Mouse (Mus musculus): ENCODE results near the gene Kcnj12. TPM values are rescaled to one million over a fixed set of nuclear protein-coding genes. Genes with fewer than 3 reads are reported as not detected.

Kcnj12 gene
- polyA plus RNA-seq, 1 experiment: 0.06 TPM

DNA sequence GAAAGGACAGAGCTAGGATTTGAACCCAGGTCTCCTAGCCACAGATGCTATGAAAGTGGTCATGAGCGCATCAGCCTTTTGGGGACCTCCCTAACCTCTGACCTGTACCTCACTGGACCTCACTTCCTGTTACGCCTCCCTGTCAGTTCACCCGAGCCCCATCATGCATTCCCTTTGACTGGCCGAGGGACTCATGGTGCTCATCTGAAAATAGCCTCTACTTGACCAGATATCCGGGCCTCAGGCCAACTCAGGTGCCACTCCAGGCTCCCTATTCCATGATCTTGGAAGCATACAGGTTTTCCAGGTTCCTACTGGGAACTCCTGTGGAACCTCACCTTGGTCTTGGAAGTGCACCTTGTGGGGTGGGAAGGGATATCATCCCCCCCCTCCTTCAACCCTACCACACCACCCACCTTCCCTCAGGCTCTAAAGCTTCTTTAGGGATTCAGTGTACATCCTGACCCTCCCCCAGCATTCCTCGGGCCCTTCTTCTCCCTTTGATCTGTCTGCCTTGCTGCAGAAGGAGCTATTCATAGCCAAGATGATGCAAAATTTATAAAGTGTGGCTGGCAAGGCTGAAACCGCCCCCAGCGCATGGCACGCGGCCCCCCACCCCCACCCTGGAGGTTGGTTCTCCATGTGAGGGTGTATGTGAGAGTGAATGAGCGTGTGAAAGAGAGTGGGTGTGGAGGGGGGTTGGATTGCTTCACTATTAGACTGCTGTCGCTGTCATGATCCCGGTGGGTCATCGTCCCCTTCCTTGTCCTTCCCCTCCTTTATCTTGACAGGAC lies 40.5 kb upstream of the Kcnj12 start:
- no peak for DNase-seq (ENCODE audit: low read depth in 1 of 2, low spot score in 2 of 2)
- H3K4me1 ChIP-seq (ENCODE audit: control insufficient read depth, insufficient read depth, insufficient read length): no peaks in the 10 kb centered on the region
- H3K27ac ChIP-seq (ENCODE audit: insufficient read depth, low read length): no peak overlapping the region
- no peaks in the 10 kb centered on the region for H3K36me3 ChIP-seq (ENCODE audit: control insufficient read depth, insufficient read depth, low read length)
- H3K27me3 ChIP-seq (ENCODE audit: control insufficient read depth, insufficient read depth, low read length): no peaks in the 10 kb centered on the region
- WGBS: 85% methylated on average over 14 of the region's 14 CpGs
- H3K4me3 ChIP-seq (ENCODE audit: extremely low read depth, insufficient read depth, insufficient read length): no peak overlapping the region
- TF ChIP-seq POLR2A (IDR thresholded peaks at IDR 0.05; ENCODE audit: low read depth, low read length) (no peak), CTCF (IDR thresholded peaks at IDR 0.05; ENCODE audit: extremely low read depth, insufficient read depth, insufficient read length, insufficient replicate concordance) (no peak)

DNA sequence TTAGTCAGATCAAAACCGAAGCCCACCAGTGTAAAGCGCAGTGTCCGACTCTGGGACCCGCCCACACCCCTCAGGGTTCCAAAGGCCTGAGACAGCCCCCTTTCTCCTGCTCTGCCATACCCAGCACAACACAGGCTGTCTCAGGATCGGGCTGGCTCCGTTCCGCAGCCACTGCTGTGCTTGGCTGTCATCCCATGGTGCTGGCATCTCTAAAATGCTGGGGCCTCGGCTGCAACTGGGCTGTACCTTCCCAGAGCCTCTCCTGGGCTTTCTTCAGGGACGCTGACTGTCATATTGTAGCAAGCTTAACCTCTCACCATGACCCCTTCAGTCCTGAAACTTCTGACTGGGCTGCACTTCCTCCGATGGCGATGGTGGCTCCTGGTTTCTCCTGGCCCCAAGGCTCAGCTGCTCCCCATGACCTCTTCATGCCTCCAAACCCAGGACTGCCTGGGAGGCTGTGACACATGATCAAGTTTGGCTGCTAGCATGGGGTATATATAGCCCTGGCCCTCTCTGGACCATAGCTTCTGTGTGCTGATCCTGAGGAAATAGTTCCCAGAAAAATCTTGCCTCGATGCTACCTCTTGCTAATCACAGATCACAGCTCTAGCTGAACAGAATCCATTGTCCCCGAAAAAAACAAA lies 37.3 kb upstream of the Kcnj12 start:
- DNase-seq (ENCODE audit: low read depth in 1 of 2, low spot score in 2 of 2): no peak
- 86% methylated on average over 13 of the region's 13 CpGs for WGBS
- no peaks in the 10 kb centered on the region for H3K36me3 ChIP-seq (ENCODE audit: control insufficient read depth, insufficient read depth, low read length)
- H3K27ac ChIP-seq (ENCODE audit: insufficient read depth, low read length): no peak overlapping the region
- no peaks in the 10 kb centered on the region for H3K27me3 ChIP-seq (ENCODE audit: control insufficient read depth, insufficient read depth, low read length)
- H3K4me1 ChIP-seq (ENCODE audit: control insufficient read depth, insufficient read depth, insufficient read length): no peaks in the 10 kb centered on the region
- no peak overlapping the region for H3K4me3 ChIP-seq (ENCODE audit: extremely low read depth, insufficient read depth, insufficient read length)
- TF ChIP-seq CTCF (IDR thresholded peaks at IDR 0.05; ENCODE audit: extremely low read depth, insufficient read depth, insufficient read length, insufficient replicate concordance) (no peak), POLR2A (IDR thresholded peaks at IDR 0.05; ENCODE audit: low read depth, low read length) (no peak)

DNA sequence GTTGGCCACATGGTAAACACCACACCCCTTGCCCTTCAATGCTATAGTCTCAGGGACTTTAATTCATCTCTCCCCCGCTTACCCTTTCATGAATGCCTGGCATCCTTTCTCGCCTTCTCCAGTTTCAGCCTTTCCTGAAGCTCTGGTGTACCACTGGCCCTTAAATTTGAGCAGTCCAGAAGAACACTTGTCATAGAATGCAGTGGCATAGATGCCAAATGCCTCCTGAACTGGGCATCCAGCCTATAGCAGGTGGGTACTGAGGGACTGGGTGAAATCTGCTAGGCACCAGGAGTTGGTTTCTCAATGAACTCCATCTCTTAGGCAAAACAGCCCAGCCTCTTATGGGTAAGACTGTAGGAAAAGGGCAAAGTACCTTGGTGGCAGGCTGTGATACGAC lies 31.9 kb upstream of the Kcnj12 start:
- Histone ChIP-seq H3K4me3 (ENCODE audit: extremely low read depth, insufficient read depth, insufficient read length) (no peak overlapping the region), H3K27me3 (ENCODE audit: control insufficient read depth, insufficient read depth, low read length) (no peaks in the 10 kb centered on the region), H3K36me3 (ENCODE audit: control insufficient read depth, insufficient read depth, low read length) (no peaks in the 10 kb centered on the region), H3K27ac (ENCODE audit: insufficient read depth, low read length) (no peak overlapping the region), H3K4me1 (ENCODE audit: control insufficient read depth, insufficient read depth, insufficient read length) (no peaks in the 10 kb centered on the region)
- no peak for DNase-seq (ENCODE audit: low read depth in 1 of 2, low spot score in 2 of 2)
- WGBS: 85% methylated on average over 3 of the region's 3 CpGs
- TF ChIP-seq POLR2A (IDR thresholded peaks at IDR 0.05; ENCODE audit: low read depth, low read length): no peak
- TF ChIP-seq CTCF (IDR thresholded peaks at IDR 0.05; ENCODE audit: extremely low read depth, insufficient read depth, insufficient read length, insufficient replicate concordance): no peak

DNA sequence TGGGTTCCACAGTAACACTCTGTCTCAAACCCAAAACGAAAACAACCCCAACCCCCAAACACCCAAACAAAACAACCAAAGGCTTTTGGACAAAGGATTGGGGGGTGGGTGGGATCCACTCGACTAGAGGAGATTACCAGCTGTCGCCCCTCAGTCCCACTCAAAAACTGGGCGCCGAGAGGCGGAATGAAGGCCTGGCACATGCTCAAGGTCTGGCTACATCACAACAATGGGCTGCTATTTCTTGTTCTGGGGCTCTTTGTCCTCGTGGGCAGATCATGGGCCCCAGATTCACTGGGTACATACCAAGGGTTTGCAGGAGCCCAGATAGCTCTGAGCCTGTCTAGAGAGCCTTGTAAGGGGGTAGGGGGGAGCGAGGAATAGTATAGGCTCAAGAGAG lies 19.6 kb upstream of the Kcnj12 start:
- Histone ChIP-seq H3K27me3 (ENCODE audit: control insufficient read depth, insufficient read depth, low read length) (no peaks in the 10 kb centered on the region), H3K36me3 (ENCODE audit: control insufficient read depth, insufficient read depth, low read length) (no peaks in the 10 kb centered on the region), H3K4me1 (ENCODE audit: control insufficient read depth, insufficient read depth, insufficient read length) (no peaks in the 10 kb centered on the region), H3K4me3 (ENCODE audit: extremely low read depth, insufficient read depth, insufficient read length) (no peak overlapping the region), H3K27ac (ENCODE audit: insufficient read depth, low read length) (no peak overlapping the region)
- WGBS: 83% methylated on average over 8 of the region's 8 CpGs
- DNase-seq (ENCODE audit: low read depth in 1 of 2, low spot score in 2 of 2): no peak
- TF ChIP-seq CTCF (IDR thresholded peaks at IDR 0.05; ENCODE audit: extremely low read depth, insufficient read depth, insufficient read length, insufficient replicate concordance) (no peak), POLR2A (IDR thresholded peaks at IDR 0.05; ENCODE audit: low read depth, low read length) (no peak)

DNA sequence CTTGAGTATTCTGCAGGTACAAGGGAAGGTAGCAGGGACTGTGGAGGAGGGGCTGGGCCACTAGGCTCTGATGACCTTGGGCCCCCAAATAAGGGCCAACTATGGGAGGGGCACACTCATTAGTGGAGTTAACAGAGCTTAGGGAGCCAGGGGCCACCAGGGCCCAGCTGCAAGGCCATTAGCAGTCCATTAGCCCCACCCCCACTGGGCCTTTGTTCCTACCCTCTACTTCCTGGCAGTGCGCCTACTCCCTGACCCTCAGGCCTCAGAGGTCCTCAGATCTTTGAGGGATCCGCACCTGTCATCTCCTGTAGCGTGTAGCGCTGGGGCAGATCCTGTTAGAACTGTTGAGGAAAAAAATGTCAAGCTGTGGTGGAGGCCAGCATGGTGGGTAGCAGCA lies 18.3 kb upstream of the Kcnj12 start:
- no peak for DNase-seq (ENCODE audit: low read depth in 1 of 2, low spot score in 2 of 2)
- H3K4me1 ChIP-seq (ENCODE audit: control insufficient read depth, insufficient read depth, insufficient read length): no peaks in the 10 kb centered on the region
- no peak overlapping the region for H3K4me3 ChIP-seq (ENCODE audit: extremely low read depth, insufficient read depth, insufficient read length)
- TF ChIP-seq POLR2A (IDR thresholded peaks at IDR 0.05; ENCODE audit: low read depth, low read length) (no peak), CTCF (IDR thresholded peaks at IDR 0.05; ENCODE audit: extremely low read depth, insufficient read depth, insufficient read length, insufficient replicate concordance) (no peak)
- H3K27ac ChIP-seq (ENCODE audit: insufficient read depth, low read length): no peak overlapping the region
- H3K27me3 ChIP-seq (ENCODE audit: control insufficient read depth, insufficient read depth, low read length): no peaks in the 10 kb centered on the region
- WGBS: 88% methylated on average over 4 of the region's 4 CpGs
- no peaks in the 10 kb centered on the region for H3K36me3 ChIP-seq (ENCODE audit: control insufficient read depth, insufficient read depth, low read length)

DNA sequence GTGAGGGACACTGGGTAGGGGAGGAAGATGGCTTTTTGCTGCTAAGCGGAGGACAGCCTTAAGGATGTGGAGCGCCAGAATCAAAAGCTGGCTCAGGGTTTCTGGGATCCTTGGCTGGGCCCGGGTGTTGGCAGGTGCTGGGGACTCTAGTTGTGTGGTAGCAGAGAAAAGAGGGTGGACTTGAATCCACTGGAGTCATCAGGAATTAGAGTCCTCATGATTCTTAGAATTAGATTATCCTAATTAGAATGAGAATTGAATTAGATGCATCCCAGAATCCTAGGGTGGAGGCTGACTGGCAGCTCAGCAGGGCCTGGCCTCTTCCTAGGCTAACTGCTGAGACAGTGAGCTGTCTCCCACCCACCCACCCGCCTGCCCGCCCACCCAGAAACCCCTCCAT lies 17.6 kb upstream of the Kcnj12 start:
- no peak overlapping the region for H3K27ac ChIP-seq (ENCODE audit: insufficient read depth, low read length)
- no peaks in the 10 kb centered on the region for H3K27me3 ChIP-seq (ENCODE audit: control insufficient read depth, insufficient read depth, low read length)
- no peak for TF ChIP-seq POLR2A (IDR thresholded peaks at IDR 0.05; ENCODE audit: low read depth, low read length)
- no peak for TF ChIP-seq CTCF (IDR thresholded peaks at IDR 0.05; ENCODE audit: extremely low read depth, insufficient read depth, insufficient read length, insufficient replicate concordance)
- no peak for DNase-seq (ENCODE audit: low read depth in 1 of 2, low spot score in 2 of 2)
- H3K36me3 ChIP-seq (ENCODE audit: control insufficient read depth, insufficient read depth, low read length): no peaks in the 10 kb centered on the region
- H3K4me1 ChIP-seq (ENCODE audit: control insufficient read depth, insufficient read depth, insufficient read length): no peaks in the 10 kb centered on the region
- WGBS: 93% methylated on average over 5 of the region's 5 CpGs
- H3K4me3 ChIP-seq (ENCODE audit: extremely low read depth, insufficient read depth, insufficient read length): no peak overlapping the region

DNA sequence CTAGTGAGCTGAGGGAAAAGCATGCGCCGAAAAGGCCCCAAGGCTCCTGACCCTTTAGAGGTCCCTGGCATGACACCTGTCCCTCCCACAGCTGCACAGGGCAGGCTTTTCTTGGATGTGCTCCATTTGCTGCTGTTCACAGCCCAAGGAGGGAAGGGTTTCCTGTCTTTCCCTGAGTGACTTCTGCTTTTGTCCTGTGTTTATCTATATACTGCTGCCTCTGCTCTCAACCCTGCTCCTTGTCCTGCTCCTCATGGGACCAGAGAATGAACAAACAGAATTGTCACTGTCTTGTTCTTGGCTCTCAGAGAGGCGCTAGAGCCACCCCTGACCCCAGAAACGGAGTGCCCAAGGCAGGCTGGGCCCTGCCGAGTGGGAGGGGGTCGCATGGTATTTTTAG lies 17.0 kb upstream of the Kcnj12 start:
- H3K4me3 ChIP-seq (ENCODE audit: extremely low read depth, insufficient read depth, insufficient read length): no peak overlapping the region
- DNase-seq (ENCODE audit: low read depth in 1 of 2, low spot score in 2 of 2): no peak
- 56% methylated on average over 6 of the region's 6 CpGs for WGBS
- TF ChIP-seq CTCF (IDR thresholded peaks at IDR 0.05; ENCODE audit: extremely low read depth, insufficient read depth, insufficient read length, insufficient replicate concordance) (no peak), POLR2A (IDR thresholded peaks at IDR 0.05; ENCODE audit: low read depth, low read length) (no peak)
- no peaks in the 10 kb centered on the region for H3K36me3 ChIP-seq (ENCODE audit: control insufficient read depth, insufficient read depth, low read length)
- H3K27ac ChIP-seq (ENCODE audit: insufficient read depth, low read length): no peak overlapping the region
- no peaks in the 10 kb centered on the region for H3K27me3 ChIP-seq (ENCODE audit: control insufficient read depth, insufficient read depth, low read length)
- H3K4me1 ChIP-seq (ENCODE audit: control insufficient read depth, insufficient read depth, insufficient read length): no peaks in the 10 kb centered on the region
